Comparison of ENCODE assay signal across 7 mouse cellular contexts in the genomic region with DNA sequence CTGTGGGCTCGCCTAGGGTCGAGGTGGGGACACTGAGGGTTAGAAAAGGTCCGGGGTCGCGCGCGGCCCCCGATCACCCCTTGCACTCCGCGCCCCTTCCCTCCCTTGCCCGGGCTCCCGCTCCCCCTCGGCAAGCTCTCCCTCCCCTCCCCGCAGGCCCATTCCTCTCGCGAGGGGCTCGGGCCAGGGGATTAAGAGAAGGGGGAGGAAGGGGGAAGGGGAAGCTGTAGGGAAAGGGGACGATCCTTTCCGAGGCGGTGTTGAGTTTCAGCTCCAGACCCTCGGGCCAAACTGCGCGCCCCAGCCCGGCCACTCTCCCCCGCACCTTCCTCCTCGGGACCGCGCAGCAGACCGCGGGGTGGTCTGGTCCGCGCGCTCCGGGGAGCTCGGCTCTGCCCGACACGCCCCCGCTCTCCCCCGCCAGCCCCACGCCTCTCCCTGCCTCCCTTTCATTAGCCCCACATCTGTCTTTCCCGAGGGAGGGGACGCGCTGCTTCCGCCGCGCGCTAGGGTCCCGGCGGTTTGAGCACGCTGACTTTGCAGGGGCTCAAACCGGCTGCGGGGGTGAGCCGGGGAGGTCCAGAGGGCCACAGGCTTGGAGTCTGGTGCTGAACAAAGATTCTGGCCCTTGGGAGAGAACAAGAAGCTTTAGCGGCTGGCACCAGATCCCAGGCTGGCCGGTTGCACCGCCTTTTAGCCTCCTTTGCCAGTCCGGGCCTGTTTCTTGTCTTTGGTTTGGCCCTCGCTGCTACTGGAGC. TPM values are rescaled to one million over a fixed set of nuclear protein-coding genes. Genes with fewer than 3 reads are reported as not detected.
A peak's percentile ranks its signal among the peaks of the same experiment; 100 is the strongest.
DNase-seq lines count a peak whose midpoint lies in the region; ATAC-seq and TF ChIP-seq lines count a peak whose summit lies in the region.

No protein-coding gene starts in this region.

- peak overlapping the region; percentile 94 for H3K4me2 ChIP-seq in forebrain, embryonic 16.5 days (ENCODE audit: low read length)
- H3K4me2 ChIP-seq in limb, embryonic 15.5 days, result peak overlapping the region; percentile 76
- peak overlapping the region; percentile 97 for H3K4me2 ChIP-seq in midbrain, postnatal 0 days (ENCODE audit: low read depth, low read length, poor library complexity, severe bottlenecking)

- H3K4me1 ChIP-seq in ES-Bruce4 (ENCODE audit: control insufficient read depth, insufficient read depth, low read length), result peaks cover 10% of the 10 kb centered on the region
- peaks cover 35% of the 10 kb centered on the region for H3K4me1 ChIP-seq in forebrain, embryonic 16.5 days (replicated peaks; ENCODE audit: control insufficient read depth, insufficient read depth, low read length)
- peaks cover 48% of the 10 kb centered on the region for H3K4me1 ChIP-seq in limb, embryonic 15.5 days
- peaks cover 12% of the 10 kb centered on the region; the same call in 1 of the 2 replicates for H3K4me1 ChIP-seq in midbrain, postnatal 0 days (ENCODE audit: insufficient read depth, low read length)

- DNase-seq in Muller cell, postnatal 12 days (ENCODE audit: inconsistent ontology term), result peak; percentile 49
- peak; percentile 60 for DNase-seq in heart, postnatal 25 days (ENCODE audit: low spot score)
- peak; percentile 71 for DNase-seq in midbrain, postnatal 0 days (ENCODE audit: low spot score)
- DNase-seq in urinary bladder, postnatal 4 days (ENCODE audit: low spot score in 2 of 2), result peak; percentile 85 to 86

- H3K4me3 ChIP-seq in ES-Bruce4 (ENCODE audit: low read depth, low read length), result peak overlapping the region; percentile 69
- peak overlapping the region; percentile 59 for H3K4me3 ChIP-seq in forebrain, embryonic 16.5 days (replicated peaks; ENCODE audit: low read length)
- peak overlapping the region; percentile 63 for H3K4me3 ChIP-seq in limb, embryonic 15.5 days
- H3K4me3 ChIP-seq in midbrain, postnatal 0 days (ENCODE audit: low read depth, low read length), result peak overlapping the region; percentile 49

- no peaks in the 10 kb centered on the region for H3K27me3 ChIP-seq in ES-Bruce4 (ENCODE audit: control insufficient read depth, insufficient read depth, low read length, poor library complexity, severe bottlenecking)
- no peaks in the 10 kb centered on the region for H3K27me3 ChIP-seq in forebrain, embryonic 16.5 days (replicated peaks; ENCODE audit: control insufficient read depth, insufficient read depth, low read length)
- H3K27me3 ChIP-seq in limb, embryonic 15.5 days, result no peaks in the 10 kb centered on the region
- H3K27me3 ChIP-seq in midbrain, postnatal 0 days (ENCODE audit: insufficient read depth, low read length), result no peaks in the 10 kb centered on the region

- peak; percentile 60 for ATAC-seq in forebrain, embryonic 16.5 days
- ATAC-seq in limb, embryonic 15.5 days (ENCODE audit: insufficient number of reproducible peaks, low FRiP score, low TSS enrichment, low read depth), result peak; percentile 77
- ATAC-seq in midbrain, postnatal 0 days (ENCODE audit: low FRiP score), result peak; percentile 77

- H3K27ac ChIP-seq in ES-Bruce4 (ENCODE audit: insufficient read depth, low read length), result peak overlapping the region; percentile 86
- peak overlapping the region; percentile 96 for H3K27ac ChIP-seq in forebrain, embryonic 16.5 days (ENCODE audit: low read length)
- H3K27ac ChIP-seq in limb, embryonic 15.5 days, result peak overlapping the region; percentile 100
- peak overlapping the region; percentile 85 for H3K27ac ChIP-seq in midbrain, postnatal 0 days (ENCODE audit: low read depth, low read length)

- peak overlapping the region; percentile 89 for H3K9ac ChIP-seq in ES-Bruce4 (ENCODE audit: low read depth, poor library complexity, severe bottlenecking)
- H3K9ac ChIP-seq in forebrain, embryonic 16.5 days (replicated peaks; ENCODE audit: low read depth, low read length), result peak overlapping the region; percentile 90
- peak overlapping the region; percentile 90 for H3K9ac ChIP-seq in limb, embryonic 15.5 days
- peak overlapping the region; percentile 80 for H3K9ac ChIP-seq in midbrain, postnatal 0 days (replicated peaks; ENCODE audit: low read length, poor library complexity, severe bottlenecking)

- intact Hi-C loops in heart, postnatal 25 days (cut with DNase I), result no loop called here

- TF ChIP-seq CTCF in ES-Bruce4 (IDR thresholded peaks at IDR 0.05; ENCODE audit: low read depth, low read length), result no peak
- no peak for TF ChIP-seq CTCF in midbrain, postnatal 0 days (IDR thresholded peaks at IDR 0.05)

- TF ChIP-seq EP300 in ES-Bruce4 (IDR thresholded peaks at IDR 0.05; ENCODE audit: insufficient read depth, low read depth, low read length), result peak; percentile 43; the same call in 1 of the 2 replicates

- no peaks in the 10 kb centered on the region; the same call in 1 of the 2 replicates for H3K9me3 ChIP-seq in ES-Bruce4 (replicated peaks; ENCODE audit: control insufficient read depth, insufficient read depth, low read length, poor library complexity, severe bottlenecking)
- H3K9me3 ChIP-seq in forebrain, embryonic 16.5 days (ENCODE audit: control insufficient read depth, low read length), result peaks cover under 1% of the 10 kb centered on the region; the same call in 1 of the 2 replicates
- H3K9me3 ChIP-seq in limb, embryonic 15.5 days, result no peaks in the 10 kb centered on the region
- H3K9me3 ChIP-seq in midbrain, postnatal 0 days (ENCODE audit: low read length), result peaks cover under 1% of the 10 kb centered on the region; the same call in 1 of the 2 replicates

- WGBS in forebrain, embryonic 16.5 days, result under 1% methylated on average over 51 of the region's 58 CpGs
- under 1% methylated on average over 32 of the region's 58 CpGs for WGBS in limb, embryonic 15.5 days
- under 1% methylated on average over 51 of the region's 58 CpGs for WGBS in midbrain, postnatal 0 days

- no peaks in the 10 kb centered on the region for H3K36me3 ChIP-seq in ES-Bruce4 (ENCODE audit: control insufficient read depth, insufficient read depth, low read length, poor library complexity, severe bottlenecking)
- no peaks in the 10 kb centered on the region; the same call in 1 of the 2 replicates for H3K36me3 ChIP-seq in forebrain, embryonic 16.5 days (ENCODE audit: control insufficient read depth, insufficient read depth)
- peaks cover 14% of the 10 kb centered on the region for H3K36me3 ChIP-seq in limb, embryonic 15.5 days
- H3K36me3 ChIP-seq in midbrain, postnatal 0 days (ENCODE audit: insufficient read depth, low read length), result no peaks in the 10 kb centered on the region

- TF ChIP-seq POLR2A in ES-Bruce4 (IDR thresholded peaks at IDR 0.05; ENCODE audit: insufficient read depth, low read length), result no peak

RNA-seq across cellular contexts. Expression of gene Efs, which starts 0.7 kb away (rescaled TPM):
- 48.3 and 55.8 TPM in 2 replicates for polyA plus RNA-seq in ES-Bruce4 (2011; ENCODE audit: insufficient read depth, insufficient read length, low read depth, missing spikeins)
- polyA plus RNA-seq in forebrain, embryonic 16.5 days (2015; fragmentation: Nextera tagmentation; extraction: Ambion mirVana), result 24.2 and 28.7 TPM in 2 replicates
- 1 to 10 TPM; 2.8 to 3.0 TPM for total RNA-seq in heart, postnatal 25 days (2021)
- 57.2 and 58.0 TPM in 2 replicates for polyA plus RNA-seq in limb, embryonic 15.5 days (2015; fragmentation: Nextera tagmentation; extraction: Ambion mirVana)
- 24.0 and 41.4 TPM in 2 replicates for total RNA-seq in midbrain, postnatal 0 days (2014; rRNA removed)
- 8.5 and 8.9 TPM in 2 replicates for polyA plus RNA-seq in midbrain, postnatal 0 days (2015; fragmentation: Nextera tagmentation; extraction: Ambion mirVana)

RNA-seq across cellular contexts. Expression of gene Il25, which starts 5.9 kb away (rescaled TPM):
- polyA plus RNA-seq in ES-Bruce4 (2011; ENCODE audit: insufficient read depth, insufficient read length, low read depth, missing spikeins), result 1.5 TPM in 1 of 2 replicates, not detected in the other
- 0.46 and 0.53 TPM in 2 replicates for polyA plus RNA-seq in forebrain, embryonic 16.5 days (2015; fragmentation: Nextera tagmentation; extraction: Ambion mirVana)
- not detected for total RNA-seq in heart, postnatal 25 days (2021)
- polyA plus RNA-seq in limb, embryonic 15.5 days (2015; fragmentation: Nextera tagmentation; extraction: Ambion mirVana), result not detected in 2 replicates
- total RNA-seq in midbrain, postnatal 0 days (2014; rRNA removed), result 1.1 TPM in 1 of 2 replicates, not detected in the other
- polyA plus RNA-seq in midbrain, postnatal 0 days (2015; fragmentation: Nextera tagmentation; extraction: Ambion mirVana), result 0.38 and 0.48 TPM in 2 replicates

RNA-seq across cellular contexts. Expression of gene Cmtm5, which starts 9.5 kb away (rescaled TPM):
- not detected in 2 replicates for polyA plus RNA-seq in ES-Bruce4 (2011; ENCODE audit: insufficient read depth, insufficient read length, low read depth, missing spikeins)
- 3.7 and 4.0 TPM in 2 replicates for polyA plus RNA-seq in forebrain, embryonic 16.5 days (2015; fragmentation: Nextera tagmentation; extraction: Ambion mirVana)
- under 1 TPM; 0.29 to 0.36 TPM for total RNA-seq in heart, postnatal 25 days (2021)
- polyA plus RNA-seq in limb, embryonic 15.5 days (2015; fragmentation: Nextera tagmentation; extraction: Ambion mirVana), result 12.7 and 12.9 TPM in 2 replicates
- 26.4 and 44.8 TPM in 2 replicates for total RNA-seq in midbrain, postnatal 0 days (2014; rRNA removed)
- polyA plus RNA-seq in midbrain, postnatal 0 days (2015; fragmentation: Nextera tagmentation; extraction: Ambion mirVana), result 27.0 and 27.5 TPM in 2 replicates

RNA-seq across cellular contexts. Expression of gene Slc22a17, which starts 13.6 kb away (rescaled TPM):
- 25.9 and 29.0 TPM in 2 replicates for polyA plus RNA-seq in ES-Bruce4 (2011; ENCODE audit: insufficient read depth, insufficient read length, low read depth, missing spikeins)
- 128 and 185 TPM in 2 replicates for polyA plus RNA-seq in forebrain, embryonic 16.5 days (2015; fragmentation: Nextera tagmentation; extraction: Ambion mirVana)
- total RNA-seq in heart, postnatal 25 days (2021), result 1 to 10 TPM; 2.7 to 3.1 TPM
- 56.3 and 70.6 TPM in 2 replicates for polyA plus RNA-seq in limb, embryonic 15.5 days (2015; fragmentation: Nextera tagmentation; extraction: Ambion mirVana)
- total RNA-seq in midbrain, postnatal 0 days (2014; rRNA removed), result 495 and 558 TPM in 2 replicates
- polyA plus RNA-seq in midbrain, postnatal 0 days (2015; fragmentation: Nextera tagmentation; extraction: Ambion mirVana), result 345 TPM in 2 replicates

RNA-seq across cellular contexts. Expression of gene Pabpn1, which starts 34.3 kb away (rescaled TPM):
- polyA plus RNA-seq in ES-Bruce4 (2011; ENCODE audit: insufficient read depth, insufficient read length, low read depth, missing spikeins), result 317 and 318 TPM in 2 replicates
- polyA plus RNA-seq in forebrain, embryonic 16.5 days (2015; fragmentation: Nextera tagmentation; extraction: Ambion mirVana), result 122 and 150 TPM in 2 replicates
- total RNA-seq in heart, postnatal 25 days (2021), result 10 to 100 TPM; 50.7 to 55.6 TPM
- 83.4 and 94.3 TPM in 2 replicates for polyA plus RNA-seq in limb, embryonic 15.5 days (2015; fragmentation: Nextera tagmentation; extraction: Ambion mirVana)
- total RNA-seq in midbrain, postnatal 0 days (2014; rRNA removed), result 95.1 and 115 TPM in 2 replicates
- 139 and 162 TPM in 2 replicates for polyA plus RNA-seq in midbrain, postnatal 0 days (2015; fragmentation: Nextera tagmentation; extraction: Ambion mirVana)

Comparison
In these comparisons a context has a peak if more than half of its experiments do, and no peak if none do; other contexts are left out.
1. Peak in every context shown above with its lines: DNase-seq, ATAC-seq, H3K4me3 ChIP-seq and H3K27ac ChIP-seq.